Mouse (Mus musculus) embryonic facial prominence, embryonic 11.5 days (tissue): Measurements from ENCODE around the gene B4galt1. TPM values are rescaled to one million over a fixed set of nuclear protein-coding genes. Genes with fewer than 3 reads are reported as not detected.

ENCODE experiments used
- ATAC-seq: fragments of 200-750 bp; cut with Nextera tagmentation; replicated peaks from 2 replicates; pipeline ENCODE4 v1.8.0; 2017; ENCODE audit warnings: low read depth; ENCODE audit not compliant: insufficient number of reproducible peaks, low FRiP score, low TSS enrichment
- DNase-seq: peaks from one replicate; pipeline ENCODE4 v3.0.0-alpha.2; 2015; ENCODE audit warnings: low spot score
- H3K27ac ChIP-seq: fragments of 300-500 bp; sonication (generic); replicated peaks from 2 replicates; pipeline ENCODE4 v1.5.1; 2014; ENCODE audit warnings: mild to moderate bottlenecking, low read depth, low read length, control low read depth
- H3K27me3 ChIP-seq: fragments of 300-500 bp; sonication (generic); 2 replicates; pipeline ENCODE4 v1.6.1; 2014; ENCODE audit warnings: mild to moderate bottlenecking, low read length, moderate library complexity, mixed read lengths; ENCODE audit not compliant: control insufficient read depth, insufficient read depth
- H3K36me3 ChIP-seq: fragments of 300-500 bp; sonication (generic); replicated peaks from 2 replicates; pipeline ENCODE4 v1.6.1; 2014; ENCODE audit warnings: low read depth, mild to moderate bottlenecking, low read length, moderate library complexity, mixed read lengths; ENCODE audit not compliant: control insufficient read depth, insufficient read depth
- H3K4me1 ChIP-seq: fragments of 300-500 bp; sonication (generic); 2 replicates; pipeline ENCODE4 v1.6.1; 2014; ENCODE audit warnings: low read length, mixed read lengths; ENCODE audit not compliant: control insufficient read depth, insufficient read depth
- H3K4me2 ChIP-seq: fragments of 300-500 bp; sonication (generic); 2 replicates; pipeline ENCODE4 v1.6.1; 2014; ENCODE audit warnings: low read depth, mild to moderate bottlenecking, control low read depth, low read length, moderate library complexity
- H3K4me3 ChIP-seq: fragments of 300-500 bp; sonication (generic); 2 replicates; pipeline ENCODE4 v1.5.1; 2014; ENCODE audit warnings: low read depth, low read length, control low read depth
- H3K9ac ChIP-seq: fragments of 300-500 bp; sonication (generic); replicated peaks from 2 replicates; pipeline ENCODE4 v1.6.1; 2014; ENCODE audit warnings: mild to moderate bottlenecking, control low read depth, low read length
- H3K9me3 ChIP-seq: fragments of 300-500 bp; sonication (generic); replicated peaks from 2 replicates; pipeline ENCODE4 v1.6.1; 2016; ENCODE audit warnings: mild to moderate bottlenecking, low read length, inconsistent platforms, mixed read lengths; ENCODE audit not compliant: control insufficient read depth
- WGBS: fragments of 180-500 bp; shearing (Covaris S2); extraction: QIAGEN DNeasy Blood & Tissue Kit; methylation state at CpG from one replicate; pipeline ENCODE4 v1.1.7; 2014; 5-methylcytosine and 5-hydroxymethylcytosine counted together
- polyA plus RNA-seq: library from polyadenylated mRNA; unstranded; fragments of >200 nt; fragmentation: Nextera tagmentation; extraction: Ambion mirVana; gene quantifications from 2 replicates; pipeline ENCODE4 v1.2.1, GENCODE M21; 2014

The B4galt1 gene
- polyA plus RNA-seq, 1 experiment from 2014 or later = 28.3 TPM

GRCm38 (mm10) chr4:40825981-40826380 is 27.8 kb downstream of the B4galt1 start:
- H3K9me3 ChIP-seq = no peaks in the 10 kb centered on the region
- H3K4me1 ChIP-seq = no peaks in the 10 kb centered on the region
- H3K27me3 ChIP-seq = no peaks in the 10 kb centered on the region
- ATAC-seq = no peak
- no peak overlapping the region for H3K4me2 ChIP-seq
- no peaks in the 10 kb centered on the region; the same call in 1 of the 2 replicates for H3K36me3 ChIP-seq
- no peak for DNase-seq
- WGBS = 91% methylated on average over 2 of the region's 2 CpGs
- no peak overlapping the region for H3K9ac ChIP-seq
- no peak overlapping the region for H3K4me3 ChIP-seq
- no peak overlapping the region for H3K27ac ChIP-seq

GRCm38 (mm10) chr4:40825146-40825545 is 28.7 kb downstream of the B4galt1 start:
- 41% methylated on average over 5 of the region's 5 CpGs for WGBS
- H3K9me3 ChIP-seq = no peaks in the 10 kb centered on the region
- H3K4me2 ChIP-seq = no peak overlapping the region
- H3K27me3 ChIP-seq = no peaks in the 10 kb centered on the region
- no peak overlapping the region for H3K4me3 ChIP-seq
- no peaks in the 10 kb centered on the region for H3K4me1 ChIP-seq
- ATAC-seq (no peak), DNase-seq (no peak)
- H3K36me3 ChIP-seq = no peaks in the 10 kb centered on the region; the same call in 1 of the 2 replicates
- no peak overlapping the region for H3K9ac ChIP-seq
- no peak overlapping the region for H3K27ac ChIP-seq

- Histone ChIP-seq H3K4me3 (no peak overlapping the region), H3K9ac (no peak overlapping the region), H3K36me3 (no peaks in the 10 kb centered on the region; the same call in 1 of the 2 replicates), H3K27me3 (no peaks in the 10 kb centered on the region), H3K27ac (no peak overlapping the region), H3K4me2 (no peak overlapping the region), H3K4me1 (no peaks in the 10 kb centered on the region), H3K9me3 (no peaks in the 10 kb centered on the region)
- 85% methylated on average over 7 of the region's 7 CpGs for WGBS
- ATAC-seq = no peak
- DNase-seq = no peak
Measured at GRCm38 (mm10) chr4:40824505-40824904, 29.3 kb downstream of the B4galt1 start.

- Histone ChIP-seq H3K36me3 (no peaks in the 10 kb centered on the region; the same call in 1 of the 2 replicates), H3K4me3 (no peak overlapping the region), H3K9ac (no peak overlapping the region), H3K27ac (no peak overlapping the region), H3K9me3 (no peaks in the 10 kb centered on the region), H3K27me3 (no peaks in the 10 kb centered on the region), H3K4me2 (no peak overlapping the region), H3K4me1 (no peaks in the 10 kb centered on the region)
- 85% methylated on average over 8 of the region's 8 CpGs for WGBS
- ATAC-seq (no peak), DNase-seq (no peak)
Measured at GRCm38 (mm10) chr4:40823664-40824063, 30.1 kb downstream of the B4galt1 start.

GRCm38 (mm10) chr4:40823151-40823550 is 30.7 kb downstream of the B4galt1 start:
- H3K27me3 ChIP-seq = no peaks in the 10 kb centered on the region
- DNase-seq (no peak), ATAC-seq (no peak)
- WGBS = 93% methylated on average over 14 of the region's 14 CpGs
- no peaks in the 10 kb centered on the region for H3K4me1 ChIP-seq
- no peak overlapping the region for H3K27ac ChIP-seq
- H3K9ac ChIP-seq = no peak overlapping the region
- H3K36me3 ChIP-seq = no peaks in the 10 kb centered on the region; the same call in 1 of the 2 replicates
- H3K9me3 ChIP-seq = no peaks in the 10 kb centered on the region
- H3K4me2 ChIP-seq = no peak overlapping the region
- H3K4me3 ChIP-seq = no peak overlapping the region

GRCm38 (mm10) chr4:40821303-40822023 is 32.3 kb downstream of the B4galt1 start:
- Histone ChIP-seq H3K4me2 (no peak overlapping the region), H3K27ac (no peak overlapping the region), H3K4me1 (no peaks in the 10 kb centered on the region), H3K36me3 (no peaks in the 10 kb centered on the region), H3K4me3 (no peak overlapping the region), H3K9ac (no peak overlapping the region), H3K9me3 (no peaks in the 10 kb centered on the region), H3K27me3 (no peaks in the 10 kb centered on the region)
- ATAC-seq = no peak
- DNase-seq = no peak
- WGBS = 88% methylated on average over 8 of the region's 8 CpGs

- Histone ChIP-seq H3K4me2 (no peak overlapping the region), H3K36me3 (no peaks in the 10 kb centered on the region), H3K9ac (no peak overlapping the region), H3K4me1 (no peaks in the 10 kb centered on the region), H3K4me3 (no peak overlapping the region), H3K9me3 (no peaks in the 10 kb centered on the region), H3K27ac (no peak overlapping the region), H3K27me3 (no peaks in the 10 kb centered on the region)
- ATAC-seq (no peak), DNase-seq (no peak)
- WGBS = 81% methylated on average over 1 of the region's 1 CpGs
Measured at GRCm38 (mm10) chr4:40820903-40821302, 32.9 kb downstream of the B4galt1 start.

GRCm38 (mm10) chr4:40820024-40820423 is 33.8 kb downstream of the B4galt1 start:
- no peak for ATAC-seq
- no peak overlapping the region for H3K27ac ChIP-seq
- no peaks in the 10 kb centered on the region for H3K4me1 ChIP-seq
- no peak overlapping the region for H3K4me3 ChIP-seq
- no peak for DNase-seq
- H3K4me2 ChIP-seq = no peak overlapping the region
- H3K27me3 ChIP-seq = no peaks in the 10 kb centered on the region
- WGBS = 93% methylated on average over 4 of the region's 4 CpGs
- no peaks in the 10 kb centered on the region for H3K9me3 ChIP-seq
- H3K36me3 ChIP-seq = no peaks in the 10 kb centered on the region
- no peak overlapping the region for H3K9ac ChIP-seq
